Mouse (Mus musculus): ENCODE measurements at regions not wholly inside any gene's neighbourhood (a gene's known extent, or its start where the extent isn't known, plus 50 kb on each side); places are given as distances from the start of the nearest gene placed in this dataset.

- TF ChIP-seq CTCF (IDR thresholded peaks at IDR 0.05; ENCODE audit: insufficient read depth, low read length) (no peak), POLR2A (IDR thresholded peaks at IDR 0.05; ENCODE audit: borderline replicate concordance, extremely low read depth, low read depth, low read length) (no peak)
These were observed 238.6 kb upstream of the Jmjd1c start for GRCm38 (mm10) chr10:66857330-66857729.

Data from lung, adult 2 months (tissue).